Mouse (Mus musculus) left cerebral cortex, postnatal 14 days (tissue): ENCODE results near the gene Prcc. TPM values are rescaled to one million over a fixed set of nuclear protein-coding genes. Genes with fewer than 3 reads are reported as not detected.
"Not testable (repeated sequence)": the region's sequence is repeated elsewhere in the genome, so short reads cannot be mapped to it uniquely, and the experiment has no call there.

Source experiments
- DNase-seq, 2 experiments: peaks; one replicate each; pipeline ENCODE4 v3.0.0; 2021 to 2022; ENCODE audit warnings: low spot score in 2 of 2, mixed read lengths in 1 of 2
- intact Hi-C: fragments of 180-260 bp; cut with DNase I; formaldehyde crosslinking; loops from one replicate; pipeline ENCODE4 v1.15.1; 2025
- total RNA-seq, 2 experiments: library from RNA; stranded (reverse); gene quantifications; 2 replicates each; pipeline ENCODE4 v1.2.3; 2021

Gene Prcc
- total RNA-seq, 2 experiments from 2014 or later = 64.4 to 65.9 TPM

DNA sequence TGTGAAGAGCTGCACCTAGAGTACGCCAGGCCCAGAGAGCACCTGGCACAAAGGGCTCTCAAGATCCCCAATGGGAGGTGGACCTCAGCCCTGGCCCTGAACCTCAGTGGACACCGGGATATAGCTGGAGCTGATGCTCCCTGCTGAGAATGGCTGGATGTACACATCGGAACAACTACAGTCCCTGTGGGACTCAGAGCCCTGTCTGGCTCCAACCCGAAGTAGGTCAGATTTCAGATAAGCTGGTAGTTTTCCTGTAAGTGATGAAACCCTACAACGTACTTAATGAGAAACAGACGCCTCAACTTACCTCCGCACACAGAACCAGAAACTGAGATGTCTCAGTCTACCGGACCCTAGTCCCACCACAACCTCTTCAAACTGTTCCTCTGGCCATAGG lies 27.7 kb downstream of the Prcc start:
- DNase-seq = no peak

GRCm38 (mm10) chr3:87855936-87856335 lies 29.5 kb downstream of the Prcc start:
- DNase-seq = no peak
- intact Hi-C loops = loop anchor here (5.0 kb wide), 1 partner anchor 84 kb away; no protein-coding TSS in a partner anchor

More for the DNA sequence above, 27.7 kb downstream of the Prcc start:
- intact Hi-C loops = loop anchor here (5.0 kb wide), 1 partner anchor 85 kb away; no protein-coding TSS in a partner anchor

DNA sequence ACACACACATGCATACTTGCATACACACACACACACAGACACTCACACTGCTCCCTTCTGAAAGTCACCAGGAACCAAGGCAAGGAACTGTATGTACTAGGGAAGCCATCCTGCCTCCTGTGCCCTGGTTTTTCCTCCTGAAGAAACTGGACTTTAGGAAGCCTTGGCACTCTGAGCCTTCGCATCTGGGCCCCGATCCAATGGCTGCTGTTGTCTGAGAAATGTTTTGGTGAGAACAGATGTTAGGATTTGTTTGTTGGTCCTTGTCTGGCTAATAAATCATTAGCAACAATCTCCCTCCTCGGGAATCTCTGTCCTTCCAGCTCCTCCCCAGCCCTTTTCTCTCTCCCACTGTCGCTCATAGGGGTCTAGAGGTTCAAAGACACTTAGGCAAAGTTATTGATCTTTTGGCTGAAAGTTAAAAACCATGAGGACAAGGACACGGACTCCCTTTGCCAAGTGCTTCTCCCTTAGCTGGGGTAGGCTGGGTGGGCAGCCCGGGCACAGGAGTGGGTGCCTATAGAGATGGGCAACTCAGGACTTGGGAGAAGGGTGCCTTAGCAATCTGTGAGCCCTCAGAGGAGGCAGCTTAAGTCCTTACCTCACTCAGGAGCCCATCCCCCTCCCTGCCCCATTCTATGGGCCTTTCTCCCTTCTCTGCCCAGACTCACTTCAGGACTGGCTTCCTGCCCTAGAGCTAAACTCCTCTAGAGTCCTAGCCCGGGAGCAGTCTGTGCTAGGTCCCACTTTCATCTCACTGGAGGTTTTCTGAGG lies 30.4 kb downstream of the Prcc start:
- peak; percentile 11 to 22 for DNase-seq
- intact Hi-C loops = loop anchor here (5.0 kb wide), 1 partner anchor 83 kb away; no protein-coding TSS in a partner anchor

GRCm38 (mm10) chr3:87849117-87849516 lies 36.3 kb downstream of the Prcc start:
- intact Hi-C loops = no loop called here
- DNase-seq = no peak

DNA sequence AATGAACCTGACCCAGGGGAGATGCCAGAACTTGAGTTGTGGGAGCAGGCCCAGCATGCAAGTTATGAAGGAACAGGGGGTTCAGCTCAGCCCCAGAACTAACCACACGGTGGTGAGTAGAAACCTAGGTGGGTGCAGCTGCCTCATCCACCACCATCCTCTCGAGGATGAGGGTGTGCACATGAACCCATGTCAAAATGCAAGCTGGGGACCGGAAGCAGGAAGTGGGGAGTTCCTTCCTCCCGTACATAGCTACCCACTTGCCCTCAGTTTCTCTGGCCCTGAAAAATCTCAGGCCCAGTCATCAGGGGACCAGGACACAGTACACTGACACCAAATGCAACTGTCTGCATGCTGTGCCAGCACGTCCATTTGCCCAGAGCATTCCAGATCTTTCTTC lies 37.7 kb downstream of the Prcc start:
- intact Hi-C loops = no loop called here
- no peak for DNase-seq

GRCm38 (mm10) chr3:87846650-87847110 lies 38.7 kb downstream of the Prcc start, which contains the start of gene Sh2d2a:
Gene Sh2d2a, plus strand, starts transcription at chr3:87846755.
- intact Hi-C loops = no loop called here
- DNase-seq = no peak

GRCm38 (mm10) chr3:87846186-87846585 lies 39.2 kb downstream of the Prcc start:
- DNase-seq = no peak
- intact Hi-C loops = no loop called here

- intact Hi-C loops = no loop called here
- DNase-seq = no peak
These were observed 40.4 kb downstream of the Prcc start for GRCm38 (mm10) chr3:87844981-87845380.

DNA sequence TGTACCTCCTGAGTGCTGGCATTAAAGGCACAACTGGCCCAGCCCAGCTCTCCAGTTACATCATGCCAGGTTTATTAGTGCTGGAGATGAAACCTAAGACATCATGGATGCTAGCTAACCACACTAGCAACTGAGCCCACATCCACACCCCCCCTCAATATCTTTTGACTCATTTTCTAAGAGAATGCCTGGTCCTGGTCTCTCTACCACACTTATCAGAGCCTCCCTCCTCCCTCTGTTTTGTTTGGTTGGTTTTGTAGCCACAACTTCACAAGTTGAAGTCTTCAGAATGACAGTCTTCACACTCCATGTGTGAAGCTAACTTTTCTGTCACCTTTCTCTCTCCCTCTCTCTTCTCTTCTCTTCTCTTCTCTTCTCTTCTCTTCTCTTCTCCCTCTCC lies 44.5 kb downstream of the Prcc start:
- intact Hi-C loops = no loop called here
- no peak for DNase-seq

GRCm38 (mm10) chr3:87838622-87839021 lies 46.8 kb downstream of the Prcc start:
- peak; percentile 71 to 83 for DNase-seq
- intact Hi-C loops = loop anchor here (5.0 kb wide), 3 partner anchors 41 to 81 kb away; partner anchors contain the start of genes Insrr and Ntrk1

GRCm38 (mm10) chr3:87833482-87833881 lies 51.9 kb downstream of the Prcc start:
- intact Hi-C loops = no loop called here
- no peak for DNase-seq

DNA sequence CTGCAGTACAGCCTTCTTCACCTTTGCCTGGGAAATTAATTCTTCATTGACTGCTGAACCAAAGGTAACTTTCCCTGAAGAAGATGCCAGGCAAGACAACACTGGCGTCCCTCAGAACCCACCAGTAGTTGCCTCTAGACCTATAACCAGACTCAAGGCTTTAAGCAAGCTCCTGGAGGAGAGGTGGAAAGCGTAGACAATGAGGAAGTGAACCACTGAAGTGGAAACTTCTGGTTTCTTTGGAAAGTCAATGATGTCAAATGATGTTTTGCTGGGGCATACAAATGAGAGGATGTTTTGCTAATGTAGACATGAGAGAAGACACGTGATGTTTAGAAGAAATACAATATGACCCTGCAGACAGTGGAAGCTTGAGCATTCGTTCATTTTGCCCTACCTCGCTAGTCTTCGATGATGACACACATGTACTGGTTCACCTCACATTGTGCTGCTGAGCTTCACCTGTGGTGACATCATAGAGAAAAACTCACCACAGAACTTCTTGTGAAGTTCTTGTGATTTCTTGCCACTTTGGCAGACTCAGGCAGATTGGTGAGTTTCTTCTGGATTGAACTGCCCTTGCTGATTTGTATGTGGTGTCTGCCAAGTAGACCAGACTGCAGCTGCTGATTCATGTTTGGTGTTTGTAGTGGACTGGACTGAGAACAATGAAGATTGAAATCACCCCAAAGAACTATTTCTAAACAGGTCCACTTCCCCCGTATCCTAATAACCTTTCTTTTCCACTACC lies 53.1 kb downstream of the Prcc start:
- DNase-seq = no peak
- intact Hi-C loops = no loop called here

DNA sequence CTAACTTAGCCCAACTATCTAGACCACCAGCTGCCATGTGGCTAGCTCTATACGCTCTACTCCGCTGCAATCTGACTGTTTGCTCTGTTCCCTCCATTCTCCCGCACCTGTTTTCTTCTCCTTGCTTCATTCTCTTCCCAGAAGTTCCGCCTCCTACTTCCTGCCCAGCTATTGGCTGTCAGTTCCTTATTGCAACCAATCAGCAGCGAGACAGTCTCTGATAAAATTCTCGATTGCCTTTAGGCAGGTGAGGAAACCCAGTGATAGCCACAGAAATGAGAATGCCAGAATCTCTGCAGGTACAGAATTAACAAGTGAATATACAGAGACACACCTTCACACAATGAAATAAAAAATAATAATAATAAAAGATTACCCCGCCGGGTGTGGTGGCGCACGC lies 56.4 kb downstream of the Prcc start:
- DNase-seq = no peak
- intact Hi-C loops = no loop called here

DNA sequence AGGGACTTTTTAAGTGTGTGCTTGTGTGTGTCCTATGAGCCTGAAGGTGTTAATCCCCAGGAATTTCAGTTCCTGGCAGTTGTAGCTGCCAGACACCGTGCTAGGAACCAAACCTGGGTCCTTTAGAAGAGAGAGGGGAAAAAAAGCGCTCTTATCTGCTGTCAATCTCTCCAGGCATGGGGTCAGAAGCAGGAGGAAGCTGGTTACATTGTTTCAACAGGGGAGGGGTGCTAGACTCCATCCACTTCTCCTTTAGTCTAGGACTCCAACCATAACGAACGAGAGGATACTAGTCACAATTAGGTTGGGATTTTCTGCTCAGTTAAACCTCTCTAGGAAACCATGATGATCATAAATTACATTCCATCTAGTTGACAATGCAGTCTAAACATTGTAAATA lies 57.0 kb downstream of the Prcc start:
- DNase-seq = no peak

GRCm38 (mm10) chr3:87824206-87824605 lies 61.2 kb downstream of the Prcc start, which contains the start of gene Pear1:
Gene Pear1, minus strand, starts transcription at chr3:87824306.
- DNase-seq, intact Hi-C loops: not testable (repeated sequence)

More for the DNA sequence above, 57.0 kb downstream of the Prcc start:
- intact Hi-C loops = no loop called here

DNA sequence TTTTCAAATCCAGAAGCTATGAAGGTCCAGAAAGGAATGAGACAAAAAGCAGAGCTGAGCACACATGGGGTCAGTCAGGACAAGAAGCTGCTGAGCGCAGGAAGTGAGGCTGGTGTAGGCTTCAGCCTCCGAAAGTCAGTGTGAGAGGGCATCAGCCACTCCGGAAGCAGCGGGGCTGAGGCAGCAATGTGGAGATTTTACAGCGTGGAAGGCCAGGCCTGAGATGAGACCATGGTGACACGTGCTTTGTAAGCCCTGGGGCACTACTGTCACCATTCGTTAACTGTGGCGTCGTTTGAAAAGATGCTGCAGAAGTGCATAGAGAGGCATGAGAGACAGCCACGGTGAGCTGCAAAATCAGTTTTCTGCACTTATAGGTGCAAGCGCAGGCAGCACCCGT lies 67.2 kb downstream of the Prcc start:
- intact Hi-C loops = loop anchor here (5.0 kb wide), 1 partner anchor 46 kb away; no protein-coding TSS in a partner anchor
- DNase-seq = no peak

DNA sequence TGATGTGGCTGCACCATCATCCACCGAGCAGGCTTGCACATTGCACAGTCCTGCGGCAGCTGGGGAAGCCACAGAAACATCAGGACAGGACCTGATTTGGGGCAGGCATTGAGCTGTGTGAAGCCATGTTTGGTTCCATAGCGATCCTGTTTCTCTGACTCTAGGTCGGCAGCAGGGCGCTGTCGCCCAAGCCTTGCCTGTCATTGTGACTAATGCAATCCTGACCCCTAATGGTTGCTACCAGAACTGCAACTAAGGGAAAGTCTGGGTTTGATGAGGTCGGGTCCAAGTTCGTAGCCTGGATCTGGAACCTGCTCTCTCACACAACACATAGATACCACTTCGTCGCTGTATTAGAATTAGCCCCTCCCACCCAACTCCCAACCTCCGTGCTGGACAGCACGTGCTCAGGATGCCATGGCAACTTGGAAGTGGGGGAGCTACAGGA lies 68.7 kb downstream of the Prcc start:
- peak; percentile 70 to 77 for DNase-seq
- intact Hi-C loops = loop anchor here (5.0 kb wide), 1 partner anchor 44 kb away; no protein-coding TSS in a partner anchor

- intact Hi-C loops = loop anchor here (5.0 kb wide), 1 partner anchor 44 kb away; no protein-coding TSS in a partner anchor
- DNase-seq = no peak
These were observed 69.2 kb downstream of the Prcc start for GRCm38 (mm10) chr3:87816166-87816565.

DNA sequence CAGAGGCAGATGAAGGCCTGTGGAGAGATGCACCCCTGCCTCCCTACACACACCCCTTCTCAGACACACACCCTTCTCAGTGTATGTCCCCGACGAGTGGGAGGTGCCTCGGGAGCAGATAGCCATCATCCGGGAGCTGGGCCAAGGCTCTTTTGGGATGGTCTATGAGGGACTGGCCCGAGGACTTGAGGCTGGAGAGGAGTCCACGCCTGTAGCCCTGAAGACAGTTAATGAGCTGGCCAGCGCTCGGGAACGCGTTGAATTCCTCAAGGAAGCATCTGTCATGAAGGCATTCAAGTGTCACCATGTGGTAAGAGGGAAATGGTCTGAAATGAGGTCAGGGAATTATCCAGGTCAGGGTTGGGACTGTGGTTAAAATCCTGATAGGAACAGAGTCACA lies 72.5 kb downstream of the Prcc start:
- intact Hi-C loops = no loop called here
- no peak for DNase-seq

DNA sequence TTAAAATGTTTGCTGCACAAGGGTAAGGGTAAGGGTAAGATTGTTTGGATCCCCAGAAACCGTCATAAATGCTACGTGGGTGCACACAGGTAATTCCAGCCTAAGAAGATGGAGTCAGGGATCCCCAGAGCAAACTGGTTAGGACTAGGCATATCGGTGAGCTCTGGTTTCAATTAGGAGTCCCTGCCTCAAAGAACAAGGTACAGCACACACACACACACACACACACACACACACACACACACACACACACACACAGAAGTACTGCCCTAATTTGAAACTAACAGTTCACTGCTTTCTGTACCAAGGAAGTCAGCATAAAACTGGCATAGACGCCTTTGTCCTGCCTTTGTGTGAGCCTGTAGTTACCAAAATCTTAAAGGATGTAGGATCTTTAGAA lies 73.0 kb downstream of the Prcc start:
- DNase-seq = no peak
- intact Hi-C loops = no loop called here
